Mouse (Mus musculus) neural tube, embryonic 14.5 days (tissue): ENCODE measurements around the gene Fcer1a. TPM values are rescaled to one million over a fixed set of nuclear protein-coding genes. Genes with fewer than 3 reads are reported as not detected.
"Not testable (repeated sequence)": the region's sequence is repeated elsewhere in the genome, so short reads cannot be mapped to it uniquely, and the experiment has no call there.

Source experiments
- ATAC-seq: fragments of 200-750 bp; cut with Nextera tagmentation; 2 replicates; pipeline ENCODE4 v1.8.0; 2017; ENCODE audit warnings: low read depth, mild to moderate bottlenecking, moderate TSS enrichment, moderate library complexity
- H3K27ac ChIP-seq: fragments of 300-500 bp; sonication (generic); 2 replicates; pipeline ENCODE4 v1.5.1; 2014; ENCODE audit warnings: low read depth, mild to moderate bottlenecking, control low read depth, low read length, moderate library complexity, mixed read lengths
- H3K27me3 ChIP-seq: fragments of 300-500 bp; sonication (generic); 2 replicates; pipeline ENCODE4 v1.6.1; 2014; ENCODE audit warnings: low read length; ENCODE audit not compliant: control insufficient read depth, insufficient read depth
- H3K36me3 ChIP-seq: fragments of 300-500 bp; sonication (generic); 2 replicates; pipeline ENCODE4 v1.6.1; 2014; ENCODE audit warnings: low read length, mixed read lengths; ENCODE audit not compliant: control insufficient read depth, insufficient read depth
- H3K4me1 ChIP-seq: fragments of 300-500 bp; sonication (generic); 2 replicates; pipeline ENCODE4 v1.6.1; 2014; ENCODE audit warnings: low read length; ENCODE audit not compliant: control insufficient read depth, insufficient read depth
- H3K4me2 ChIP-seq: fragments of 300-500 bp; sonication (generic); 2 replicates; pipeline ENCODE4 v1.6.1; 2014; ENCODE audit warnings: mild to moderate bottlenecking, low read depth, low read length, control low read depth
- H3K4me3 ChIP-seq: fragments of 300-500 bp; sonication (generic); 2 replicates; pipeline ENCODE4 v1.5.1; 2014; ENCODE audit warnings: low read depth, low read length, control low read depth, mixed read lengths
- H3K9ac ChIP-seq: fragments of 300-500 bp; sonication (generic); replicated peaks from 2 replicates; pipeline ENCODE4 v1.6.1; 2014; ENCODE audit warnings: low read depth, mild to moderate bottlenecking, control low read depth, low read length, mixed read lengths
- H3K9me3 ChIP-seq: fragments of 300-500 bp; sonication (generic); 2 replicates; pipeline ENCODE4 v1.6.1; 2016; ENCODE audit warnings: low read length; ENCODE audit not compliant: control insufficient read depth
- WGBS: fragments of 180-500 bp; shearing (Covaris S2); extraction: QIAGEN DNeasy Blood & Tissue Kit; methylation state at CpG from one replicate; pipeline ENCODE4 v1.1.7; 2014; 5-methylcytosine and 5-hydroxymethylcytosine counted together
- polyA plus RNA-seq: library from polyadenylated mRNA; unstranded; fragments of >200 nt; fragmentation: Nextera tagmentation; extraction: Ambion mirVana; gene quantifications from 2 replicates; pipeline ENCODE4 v1.2.1, GENCODE M21; 2014

Fcer1a gene
- polyA plus RNA-seq = not detected in 2 replicates

- Histone ChIP-seq H3K36me3 (no peaks in the 10 kb centered on the region), H3K27me3 (no peaks in the 10 kb centered on the region), H3K4me3 (no peak within 1 kb of the TSS), H3K4me2 (no peak within 1 kb of the TSS), H3K9me3 (no peaks in the 10 kb centered on the region), H3K9ac (no peak within 1 kb of the TSS), H3K27ac (no peak within 1 kb of the TSS), H3K4me1 (no peaks in the 10 kb centered on the region)
- WGBS = 95% methylated on average over 2 of the region's 2 CpGs
- ATAC-seq = no peak
Observed at GRCm38 (mm10) chr1:173227081-173227480, at the start of gene Fcer1a. TSS of gene Fcer1a (minus strand) at chr1:173227214.

GRCm38 (mm10) chr1:173265701-173266100, 38.7 kb upstream of the Fcer1a start, which contains the start of gene Olfr418:
TSS of gene Olfr418 (plus strand) at chr1:173266001.
- no peak for ATAC-seq
- H3K4me2 ChIP-seq = no peak within 1 kb of the TSS
- H3K4me3 ChIP-seq = no peak within 1 kb of the TSS
- H3K36me3 ChIP-seq = no peaks in the 10 kb centered on the region
- no peaks in the 10 kb centered on the region for H3K9me3 ChIP-seq
- no peaks in the 10 kb centered on the region for H3K4me1 ChIP-seq
- H3K27ac ChIP-seq = no peak within 1 kb of the TSS
- no peak within 1 kb of the TSS for H3K9ac ChIP-seq
- no peaks in the 10 kb centered on the region for H3K27me3 ChIP-seq

- Histone ChIP-seq H3K4me3 (no peak overlapping the region), H3K9ac (no peak overlapping the region), H3K27ac (no peak overlapping the region), H3K4me2 (no peak overlapping the region), H3K9me3 (no peaks in the 10 kb centered on the region), H3K27me3 (no peaks in the 10 kb centered on the region), H3K4me1 (no peaks in the 10 kb centered on the region), H3K36me3 (no peaks in the 10 kb centered on the region)
- no peak for ATAC-seq
- WGBS = 94% methylated on average over 3 of the region's 3 CpGs
Observed at GRCm38 (mm10) chr1:173249888-173250287, 22.9 kb upstream of the Fcer1a start.

- not testable (repeated sequence) for H3K4me2 ChIP-seq, H3K27ac ChIP-seq, H3K9ac ChIP-seq, H3K4me3 ChIP-seq, H3K4me1 ChIP-seq, H3K36me3 ChIP-seq, H3K27me3 ChIP-seq, ATAC-seq, H3K9me3 ChIP-seq
- WGBS = 82% methylated on average over 1 of the region's 1 CpGs
Observed at GRCm38 (mm10) chr1:173237004-173237403, 10.0 kb upstream of the Fcer1a start.

GRCm38 (mm10) chr1:173216481-173216880, 10.5 kb downstream of the Fcer1a start:
- Histone ChIP-seq H3K9me3 (no peaks in the 10 kb centered on the region), H3K9ac (no peak overlapping the region), H3K27ac (no peak overlapping the region), H3K4me2 (no peak overlapping the region), H3K4me3 (no peak overlapping the region), H3K4me1 (no peaks in the 10 kb centered on the region), H3K36me3 (no peaks in the 10 kb centered on the region), H3K27me3 (no peaks in the 10 kb centered on the region)
- WGBS = 95% methylated on average over 3 of the region's 3 CpGs
- no peak for ATAC-seq

- no peak within 1 kb of the TSS for H3K4me3 ChIP-seq
- H3K9ac ChIP-seq = no peak within 1 kb of the TSS
- no peaks in the 10 kb centered on the region for H3K27me3 ChIP-seq
- ATAC-seq = no peak
- H3K4me2 ChIP-seq = no peak within 1 kb of the TSS
- H3K4me1 ChIP-seq = no peaks in the 10 kb centered on the region
- 86% methylated on average over 5 of the region's 5 CpGs for WGBS
- H3K36me3 ChIP-seq = no peaks in the 10 kb centered on the region
- no peaks in the 10 kb centered on the region for H3K9me3 ChIP-seq
- no peak within 1 kb of the TSS for H3K27ac ChIP-seq
Observed at GRCm38 (mm10) chr1:173212092-173212491, 14.9 kb downstream of the Fcer1a start, which contains the start of gene Olfr1404. TSS of gene Olfr1404 (plus strand) at chr1:173212392.

- no peak for ATAC-seq
- Histone ChIP-seq H3K4me1 (no peaks in the 10 kb centered on the region), H3K27ac (no peak within 1 kb of the TSS), H3K36me3 (no peaks in the 10 kb centered on the region), H3K4me3 (no peak within 1 kb of the TSS), H3K9ac (no peak within 1 kb of the TSS), H3K27me3 (no peaks in the 10 kb centered on the region), H3K4me2 (no peak within 1 kb of the TSS), H3K9me3 (no peaks in the 10 kb centered on the region)
- 70% methylated on average over 5 of the region's 5 CpGs for WGBS
Observed at GRCm38 (mm10) chr1:173197508-173197907, 29.5 kb downstream of the Fcer1a start, which contains the start of gene Olfr218. TSS of gene Olfr218 (plus strand) at chr1:173197808.

GRCm38 (mm10) chr1:173196359-173196758, 30.7 kb downstream of the Fcer1a start:
- no peaks in the 10 kb centered on the region for H3K9me3 ChIP-seq
- H3K4me2 ChIP-seq = no peak overlapping the region
- H3K4me1 ChIP-seq = no peaks in the 10 kb centered on the region
- no peaks in the 10 kb centered on the region for H3K27me3 ChIP-seq
- H3K4me3 ChIP-seq = no peak overlapping the region
- ATAC-seq = no peak
- WGBS = 87% methylated on average over 2 of the region's 2 CpGs
- H3K9ac ChIP-seq = no peak overlapping the region
- no peaks in the 10 kb centered on the region for H3K36me3 ChIP-seq
- no peak overlapping the region for H3K27ac ChIP-seq

GRCm38 (mm10) chr1:173192059-173192458, 35.0 kb downstream of the Fcer1a start:
- no peak overlapping the region for H3K4me2 ChIP-seq
- 80% methylated on average over 3 of the region's 3 CpGs for WGBS
- no peak overlapping the region for H3K9ac ChIP-seq
- no peak overlapping the region for H3K27ac ChIP-seq
- no peaks in the 10 kb centered on the region for H3K9me3 ChIP-seq
- no peaks in the 10 kb centered on the region for H3K36me3 ChIP-seq
- no peak overlapping the region for H3K4me3 ChIP-seq
- no peaks in the 10 kb centered on the region for H3K4me1 ChIP-seq
- no peaks in the 10 kb centered on the region for H3K27me3 ChIP-seq
- no peak for ATAC-seq
